Mouse (Mus musculus) spleen, adult 2 months (tissue): ENCODE measurements around the gene Lamc2. TPM values are rescaled to one million over a fixed set of nuclear protein-coding genes. Genes with fewer than 3 reads are reported as not detected.

Source experiments
- DNase-seq, 2 experiments: peaks; one replicate each; pipeline versions ENCODE4 v3.0.0 to v3.0.0-alpha.2; 2012 to 2021; ENCODE audit warnings: low spot score in 2 of 2, low read depth in 1 of 2
- H3K27ac ChIP-seq: fragments of 200-500 bp; 2 replicates; pipeline ENCODE4 v1.5.1; 2012; ENCODE audit warnings: low read length, inconsistent platforms; ENCODE audit not compliant: insufficient read depth
- H3K27me3 ChIP-seq: fragments of 200-500 bp; 2 replicates; pipeline ENCODE4 v1.6.1; 2012; ENCODE audit warnings: mild to moderate bottlenecking, moderate library complexity, low read length, inconsistent platforms; ENCODE audit not compliant: control insufficient read depth, insufficient read depth
- H3K36me3 ChIP-seq: fragments of 200-500 bp; 2 replicates; pipeline ENCODE4 v1.6.1; 2012; ENCODE audit warnings: mild to moderate bottlenecking, low read length, inconsistent platforms; ENCODE audit not compliant: control insufficient read depth, insufficient read depth
- H3K4me1 ChIP-seq: fragments of 200-500 bp; 2 replicates; pipeline ENCODE4 v1.6.1; 2011; ENCODE audit warnings: inconsistent platforms; ENCODE audit not compliant: control insufficient read depth, insufficient read depth, insufficient read length
- H3K4me3 ChIP-seq: fragments of 200-500 bp; 2 replicates; pipeline ENCODE4 v1.5.1; 2011; ENCODE audit warnings: mild to moderate bottlenecking, inconsistent platforms; ENCODE audit not compliant: insufficient read depth, insufficient read length; ENCODE audit errors: extremely low read depth
- CTCF ChIP-seq: fragments of 200-500 bp; IDR thresholded peaks from 2 replicates; pipeline ENCODE4 v1.5.1; 2011; ENCODE audit warnings: mild to moderate bottlenecking, inconsistent platforms; ENCODE audit not compliant: insufficient read depth, insufficient read length, insufficient replicate concordance; ENCODE audit errors: extremely low read depth
- POLR2A ChIP-seq: fragments of 200-500 bp; IDR thresholded peaks from 2 replicates; pipeline ENCODE4 v1.6.1; 2011; ENCODE audit warnings: low read depth, low read length, inconsistent platforms
- WGBS: fragments of 180-500 bp; shearing (Covaris S2); methylation state at CpG from one replicate; pipeline ENCODE4 v1.1.7; 2018; 5-methylcytosine and 5-hydroxymethylcytosine counted together
- polyA plus RNA-seq: library from polyadenylated mRNA; depleted of rRNA; stranded (reverse); fragments of >200 nt; gene quantifications from 2 replicates; pipeline ENCODE4 v1.2.3, GENCODE M21; 2012

Gene Lamc2
- polyA plus RNA-seq, 1 experiment = 0.32 TPM

DNA sequence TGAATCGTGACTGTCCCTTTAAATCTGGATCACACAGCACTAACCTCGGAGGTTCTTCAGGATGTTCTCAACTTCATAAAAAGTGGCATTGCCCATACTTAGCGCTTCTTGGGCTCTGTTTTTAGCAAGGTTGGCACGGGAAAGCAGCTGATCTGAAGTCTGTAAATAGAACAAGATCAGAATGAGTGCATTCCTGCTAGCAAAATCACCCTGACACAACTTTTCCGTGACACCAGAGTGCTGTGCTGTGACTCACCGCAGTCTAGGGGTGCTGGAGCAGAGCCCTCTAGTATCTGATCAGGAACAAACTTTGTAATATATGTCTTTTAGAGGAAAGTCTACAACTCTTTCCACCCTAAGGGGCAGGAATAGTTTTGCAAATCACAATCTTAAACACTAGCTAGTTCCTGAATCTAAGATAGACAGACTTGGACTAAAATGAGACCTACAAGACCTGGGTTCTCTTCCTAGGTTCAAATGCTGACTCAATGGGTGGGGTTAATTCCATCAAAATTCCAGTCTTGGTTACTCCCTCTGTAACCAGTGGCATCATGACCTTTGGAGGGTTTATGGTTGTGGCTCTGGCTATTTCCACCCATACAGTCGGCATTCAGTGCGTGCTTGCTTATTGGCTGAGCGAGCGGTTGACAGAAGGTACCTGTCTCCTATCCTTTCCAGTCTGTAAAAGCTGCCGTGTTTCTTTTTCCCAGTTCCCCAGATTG is 56.1 kb downstream of the Lamc2 start:
- H3K36me3 ChIP-seq = no peaks in the 10 kb centered on the region
- no peak overlapping the region for H3K27ac ChIP-seq
- no peak for DNase-seq
- H3K27me3 ChIP-seq = no peaks in the 10 kb centered on the region
- WGBS = 69% methylated on average over 11 of the region's 11 CpGs
- no peak overlapping the region for H3K4me3 ChIP-seq
- H3K4me1 ChIP-seq = no peaks in the 10 kb centered on the region
- TF ChIP-seq POLR2A (no peak), CTCF (no peak)

DNA sequence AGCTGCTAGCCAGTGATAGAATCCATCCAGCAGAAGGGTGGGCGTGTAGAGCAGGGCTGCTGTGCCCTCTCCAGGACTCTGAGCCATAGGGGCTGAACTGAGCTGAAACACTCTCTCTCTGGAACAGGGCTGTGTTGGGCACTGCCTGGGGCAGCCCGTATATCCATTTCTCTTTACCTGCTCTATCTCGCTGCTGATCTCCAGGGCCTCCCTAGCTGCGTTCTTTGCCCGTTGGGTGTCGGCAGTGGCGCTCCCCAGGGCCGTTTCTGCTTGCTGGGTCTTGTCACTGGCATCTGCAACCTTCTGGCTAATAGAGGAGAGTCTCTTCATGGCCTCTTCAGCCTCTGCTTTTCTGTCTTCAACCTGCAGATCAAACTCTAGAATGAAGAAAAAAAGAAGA is 57.5 kb downstream of the Lamc2 start:
- Histone ChIP-seq H3K4me3 (no peak overlapping the region), H3K4me1 (no peaks in the 10 kb centered on the region), H3K27me3 (no peaks in the 10 kb centered on the region), H3K36me3 (no peaks in the 10 kb centered on the region), H3K27ac (no peak overlapping the region)
- DNase-seq = no peak
- TF ChIP-seq CTCF = no peak
- 85% methylated on average over 8 of the region's 8 CpGs for WGBS

DNA sequence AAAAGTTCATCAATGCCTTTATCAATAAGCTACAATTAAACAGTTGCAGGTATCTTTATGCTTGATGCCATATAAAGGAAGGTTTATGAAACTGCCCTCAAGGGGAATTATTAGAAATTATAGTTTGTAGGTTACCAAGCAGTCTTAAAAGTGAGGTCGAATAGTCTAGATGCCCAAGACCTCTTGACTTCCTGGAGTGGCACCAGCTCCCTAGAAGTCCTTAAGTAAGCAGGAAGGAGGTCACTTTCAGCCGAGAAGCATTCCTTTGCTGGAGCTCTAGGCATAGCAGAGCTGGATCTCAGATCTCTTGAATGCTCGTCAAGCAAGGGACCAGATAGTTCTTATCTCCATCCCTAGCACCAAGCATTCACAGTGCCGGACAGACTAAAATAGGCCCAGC is 58.6 kb downstream of the Lamc2 start:
- H3K4me1 ChIP-seq = no peaks in the 10 kb centered on the region
- DNase-seq = no peak
- no peaks in the 10 kb centered on the region for H3K36me3 ChIP-seq
- TF ChIP-seq CTCF = no peak
- TF ChIP-seq POLR2A = no peak
- no peak overlapping the region for H3K27ac ChIP-seq
- H3K4me3 ChIP-seq = no peak overlapping the region
- WGBS = 78% methylated on average over 4 of the region's 4 CpGs
- no peaks in the 10 kb centered on the region for H3K27me3 ChIP-seq

DNA sequence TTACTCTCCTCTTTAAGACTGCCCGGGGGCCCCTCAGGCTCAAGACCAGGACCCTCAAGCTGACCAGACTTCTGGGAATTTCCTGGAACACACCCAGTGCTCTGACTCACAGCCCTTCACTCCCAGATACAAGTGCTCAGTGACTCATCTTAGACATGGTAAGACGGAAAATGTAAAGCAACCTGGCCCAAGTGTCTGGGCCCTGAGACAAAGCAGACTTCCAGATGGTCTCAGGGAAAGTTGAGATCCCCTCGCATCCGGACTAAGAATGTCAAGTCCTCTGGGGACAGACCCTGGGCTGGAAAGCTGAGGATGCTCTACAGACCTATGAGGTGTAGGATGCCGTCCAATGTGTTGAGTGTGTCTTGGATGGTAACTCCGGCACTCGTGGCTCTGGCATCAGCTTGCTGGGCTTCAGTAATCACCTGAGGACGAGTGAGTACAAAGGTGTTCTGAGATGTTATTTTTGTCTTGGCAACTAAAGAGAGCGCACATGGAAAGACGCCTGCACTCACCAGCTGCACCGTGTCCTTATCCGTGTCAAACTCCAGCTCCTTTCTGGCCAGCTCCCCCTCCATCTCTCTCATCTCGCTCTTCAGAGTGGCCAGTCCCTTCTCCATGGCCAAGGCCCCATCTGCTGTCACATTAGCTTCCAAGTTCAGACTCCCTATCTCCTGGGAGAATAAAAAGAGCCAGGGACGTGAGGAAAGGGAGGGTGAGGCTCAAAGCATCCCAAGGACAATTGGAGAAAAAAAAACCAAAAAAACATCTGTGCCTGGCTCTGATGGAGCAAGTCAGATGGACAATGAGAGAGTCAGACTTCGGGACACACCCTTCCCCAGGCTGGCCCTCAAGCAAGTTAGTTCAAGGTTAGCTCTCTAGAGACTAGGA is 59.5 kb downstream of the Lamc2 start:
- Histone ChIP-seq H3K4me1 (no peaks in the 10 kb centered on the region), H3K27me3 (no peaks in the 10 kb centered on the region), H3K4me3 (no peak overlapping the region), H3K27ac (no peak overlapping the region), H3K36me3 (no peaks in the 10 kb centered on the region)
- 87% methylated on average over 15 of the region's 15 CpGs for WGBS
- TF ChIP-seq CTCF (no peak), POLR2A (no peak)
- DNase-seq = no peak

DNA sequence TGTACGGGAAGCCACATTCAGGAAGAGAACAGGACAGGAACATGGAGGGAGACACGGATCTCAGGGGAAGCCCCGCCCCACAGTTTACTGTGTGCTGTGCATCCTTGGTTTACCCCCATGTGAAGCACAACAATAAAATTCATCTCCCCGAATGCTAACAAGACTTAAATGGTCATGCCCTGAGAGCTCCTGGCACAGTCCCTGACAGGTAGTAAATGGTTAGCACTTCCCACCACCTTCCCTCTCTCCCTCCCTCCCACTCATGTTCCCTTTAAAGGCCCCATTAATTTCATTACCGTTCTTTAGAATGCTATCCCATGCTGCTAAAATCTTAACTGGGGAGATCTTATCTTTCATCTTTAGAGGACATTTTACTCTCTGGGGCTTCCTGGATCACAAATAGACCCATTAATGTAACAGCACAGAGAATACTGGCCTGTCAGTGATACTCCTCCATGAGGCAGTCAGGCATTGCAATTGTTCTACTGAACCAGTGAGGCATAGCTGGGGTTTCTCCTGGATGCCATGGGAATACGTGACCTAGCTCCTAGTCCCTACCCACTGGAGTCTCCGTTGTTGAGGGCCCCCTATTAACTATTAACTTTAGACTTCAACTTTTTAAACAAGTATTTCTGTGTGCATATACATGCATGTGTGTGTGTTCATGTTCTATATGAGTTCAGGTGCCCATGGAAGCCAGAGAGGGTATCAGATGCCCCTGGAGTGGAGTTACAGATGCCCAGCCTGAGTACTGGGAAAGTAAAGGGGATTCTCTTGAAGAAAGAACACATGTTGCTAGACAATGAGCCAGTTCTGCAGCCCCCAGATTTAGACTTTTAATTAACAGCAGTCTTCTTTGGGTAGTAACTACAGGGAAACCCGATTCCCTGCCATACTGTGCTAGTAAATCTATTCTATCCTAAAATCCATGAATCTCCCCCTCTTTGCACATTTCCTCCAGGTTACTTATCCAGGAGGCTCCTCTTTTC is 60.7 kb downstream of the Lamc2 start:
- no peaks in the 10 kb centered on the region for H3K4me1 ChIP-seq
- H3K27me3 ChIP-seq = no peaks in the 10 kb centered on the region
- no peak overlapping the region for H3K4me3 ChIP-seq
- WGBS = 87% methylated on average over 8 of the region's 8 CpGs
- no peaks in the 10 kb centered on the region for H3K36me3 ChIP-seq
- no peak overlapping the region for H3K27ac ChIP-seq
- TF ChIP-seq CTCF (no peak), POLR2A (no peak)
- no peak for DNase-seq

DNA sequence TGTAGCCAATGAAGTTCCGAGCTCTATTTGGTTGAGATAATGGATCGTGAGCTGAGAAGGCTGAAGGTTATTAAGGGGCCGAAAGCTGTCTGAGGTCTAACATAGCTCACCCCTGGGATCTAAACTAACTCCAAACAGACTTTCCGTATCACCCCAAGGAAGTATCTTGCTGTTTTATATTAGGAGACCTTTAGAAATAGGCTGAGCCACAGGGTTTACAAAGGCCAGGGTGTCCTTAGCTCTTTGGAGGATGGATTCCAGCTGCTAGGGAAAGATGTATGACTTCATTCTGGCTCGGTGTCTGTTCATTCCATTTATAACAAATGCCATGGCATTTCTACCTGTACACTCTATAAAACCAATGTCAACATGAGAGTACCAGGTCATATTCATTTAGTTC is 61.7 kb downstream of the Lamc2 start:
- Histone ChIP-seq H3K27ac (no peak overlapping the region), H3K36me3 (no peaks in the 10 kb centered on the region), H3K4me1 (no peaks in the 10 kb centered on the region), H3K27me3 (no peaks in the 10 kb centered on the region), H3K4me3 (no peak overlapping the region)
- DNase-seq = no peak
- 92% methylated on average over 5 of the region's 5 CpGs for WGBS
- no peak for TF ChIP-seq CTCF
- no peak for TF ChIP-seq POLR2A
